Mouse (Mus musculus): ENCODE results near the gene Pik3c2g. TPM values are rescaled to one million over a fixed set of nuclear protein-coding genes. Genes with fewer than 3 reads are reported as not detected.

Pik3c2g gene
- total RNA-seq (2021): under 1 TPM; 0.20 to 0.21 TPM

GRCm38 (mm10) chr6:139586892-139587291 lies at the start of gene Pik3c2g:
Gene Pik3c2g, plus strand, starts transcription at chr6:139587221.
- no peak for DNase-seq (ENCODE audit: extremely low spot score in 1 of 2, low spot score in 1 of 2)

- DNase-seq (ENCODE audit: extremely low spot score in 1 of 2, low spot score in 1 of 2): peak in 1 of 2 experiments; percentile 9
Observed at GRCm38 (mm10) chr6:139538469-139538868, 48.6 kb upstream of the Pik3c2g start.

- no peak for DNase-seq (ENCODE audit: extremely low spot score in 1 of 2, low spot score in 1 of 2)
Observed at GRCm38 (mm10) chr6:139555537-139556179, 31.4 kb upstream of the Pik3c2g start.

GRCm38 (mm10) chr6:139569211-139569610 lies 17.8 kb upstream of the Pik3c2g start:
- DNase-seq (ENCODE audit: extremely low spot score in 1 of 2, low spot score in 1 of 2): no peak

- no peak for DNase-seq (ENCODE audit: extremely low spot score in 1 of 2, low spot score in 1 of 2)
Observed at GRCm38 (mm10) chr6:139575854-139576253, 11.2 kb upstream of the Pik3c2g start.

GRCm38 (mm10) chr6:139576261-139577014 lies 10.6 kb upstream of the Pik3c2g start:
- DNase-seq (ENCODE audit: extremely low spot score in 1 of 2, low spot score in 1 of 2): no peak

- DNase-seq (ENCODE audit: extremely low spot score in 1 of 2, low spot score in 1 of 2): no peak
Observed at GRCm38 (mm10) chr6:139577026-139577861, 9.8 kb upstream of the Pik3c2g start.

- DNase-seq (ENCODE audit: extremely low spot score in 1 of 2, low spot score in 1 of 2): no peak
Observed at GRCm38 (mm10) chr6:139587478-139587877, 457 bp downstream of the Pik3c2g start.

- no peak for DNase-seq (ENCODE audit: extremely low spot score in 1 of 2, low spot score in 1 of 2)
Observed at GRCm38 (mm10) chr6:139588409-139588808, 1.4 kb downstream of the Pik3c2g start.

GRCm38 (mm10) chr6:139589291-139589690 lies 2.3 kb downstream of the Pik3c2g start:
- peak; percentile 42 to 67 for DNase-seq (ENCODE audit: extremely low spot score in 1 of 2, low spot score in 1 of 2)

GRCm38 (mm10) chr6:139589854-139590253 lies 2.8 kb downstream of the Pik3c2g start:
- DNase-seq (ENCODE audit: extremely low spot score in 1 of 2, low spot score in 1 of 2): no peak

GRCm38 (mm10) chr6:139592081-139592480 lies 5.1 kb downstream of the Pik3c2g start:
- DNase-seq (ENCODE audit: extremely low spot score in 1 of 2, low spot score in 1 of 2): no peak

GRCm38 (mm10) chr6:139596433-139596832 lies 9.4 kb downstream of the Pik3c2g start:
- DNase-seq (ENCODE audit: extremely low spot score in 1 of 2, low spot score in 1 of 2): no peak

- no peak for DNase-seq (ENCODE audit: extremely low spot score in 1 of 2, low spot score in 1 of 2)
Observed at GRCm38 (mm10) chr6:139599216-139599615, 12.2 kb downstream of the Pik3c2g start.

- no peak for DNase-seq (ENCODE audit: extremely low spot score in 1 of 2, low spot score in 1 of 2)
Observed at GRCm38 (mm10) chr6:139618774-139619173, 31.8 kb downstream of the Pik3c2g start.

GRCm38 (mm10) chr6:139624756-139625155 lies 37.7 kb downstream of the Pik3c2g start:
- DNase-seq (ENCODE audit: extremely low spot score in 1 of 2, low spot score in 1 of 2): no peak

- no peak for DNase-seq (ENCODE audit: extremely low spot score in 1 of 2, low spot score in 1 of 2)
Observed at GRCm38 (mm10) chr6:139634561-139634960, 47.5 kb downstream of the Pik3c2g start.

- DNase-seq (ENCODE audit: extremely low spot score in 1 of 2, low spot score in 1 of 2): peak in 1 of 2 experiments; percentile 70
Observed at GRCm38 (mm10) chr6:139655399-139655798, 68.4 kb downstream of the Pik3c2g start.

GRCm38 (mm10) chr6:139662462-139662861 lies 75.4 kb downstream of the Pik3c2g start:
- DNase-seq (ENCODE audit: extremely low spot score in 1 of 2, low spot score in 1 of 2): peak in 1 of 2 experiments; percentile 29

GRCm38 (mm10) chr6:139718416-139718984 lies 131.5 kb downstream of the Pik3c2g start:
- DNase-seq (ENCODE audit: extremely low spot score in 1 of 2, low spot score in 1 of 2): no peak

Data from layer of hippocampus, postnatal 25 days (tissue).